Mouse (Mus musculus) adrenal gland, postnatal 4 days (tissue): ENCODE measurements at regions not wholly inside any gene's neighbourhood (a gene's known extent, or its start where the extent isn't known, plus 50 kb on each side); places are given as distances from the start of the nearest gene placed in this dataset.

ENCODE experiments used
- DNase-seq, 2 experiments: peaks; one replicate each; pipeline ENCODE4 v3.0.0; 2021 to 2022; ENCODE audit warnings: low spot score in 2 of 2, mixed read lengths in 2 of 2

- DNase-seq: no peak
Measured at GRCm38 (mm10) chr16:73435726-73436125, 975.9 kb downstream of the Robo2 start.

GRCm38 (mm10) chr16:73424851-73425250 lies 986.8 kb downstream of the Robo2 start:
- DNase-seq: no peak

- no peak for DNase-seq
Measured at GRCm38 (mm10) chr16:73424311-73424710, 987.3 kb downstream of the Robo2 start.

GRCm38 (mm10) chr16:73404509-73404908 lies 1007.1 kb downstream of the Robo2 start:
- no peak for DNase-seq

GRCm38 (mm10) chr16:73404099-73404498 lies 1007.5 kb downstream of the Robo2 start:
- no peak for DNase-seq

GRCm38 (mm10) chr16:73379056-73379455 lies 1032.6 kb downstream of the Robo2 start:
- no peak for DNase-seq

- no peak for DNase-seq
Measured at GRCm38 (mm10) chr16:73374608-73375165, 1036.9 kb downstream of the Robo2 start.

- DNase-seq: no peak
Measured at GRCm38 (mm10) chr16:73368607-73369233, 1042.9 kb downstream of the Robo2 start.

- DNase-seq: no peak
Measured at GRCm38 (mm10) chr16:73367926-73368325, 1043.7 kb downstream of the Robo2 start.

- no peak for DNase-seq
Measured at GRCm38 (mm10) chr16:73367226-73367840, 1044.3 kb downstream of the Robo2 start.

GRCm38 (mm10) chr16:73350698-73351097 lies 1042.6 kb downstream of the Robo1 start:
- no peak for DNase-seq

- no peak for DNase-seq
Measured at GRCm38 (mm10) chr16:73343941-73344340, 1035.8 kb downstream of the Robo1 start.

GRCm38 (mm10) chr16:73343531-73343930 lies 1035.4 kb downstream of the Robo1 start:
- no peak for DNase-seq

- DNase-seq: no peak
Measured at GRCm38 (mm10) chr16:73317644-73318043, 1009.5 kb downstream of the Robo1 start.

- no peak for DNase-seq
Measured at GRCm38 (mm10) chr16:73310096-73310495, 1002.0 kb downstream of the Robo1 start.

GRCm38 (mm10) chr16:73279951-73280350 lies 971.8 kb downstream of the Robo1 start:
- no peak for DNase-seq

- DNase-seq: no peak
Measured at GRCm38 (mm10) chr16:73259691-73260090, 951.6 kb downstream of the Robo1 start.

- no peak for DNase-seq
Measured at GRCm38 (mm10) chr16:73259283-73259682, 951.2 kb downstream of the Robo1 start.

GRCm38 (mm10) chr16:73245073-73245590 lies 937.0 kb downstream of the Robo1 start:
- no peak for DNase-seq

- DNase-seq: no peak
Measured at GRCm38 (mm10) chr16:73230599-73230998, 922.5 kb downstream of the Robo1 start.

- no peak for DNase-seq
Measured at GRCm38 (mm10) chr16:73217555-73217954, 909.4 kb downstream of the Robo1 start.

GRCm38 (mm10) chr16:73203542-73203941 lies 895.4 kb downstream of the Robo1 start:
- DNase-seq: no peak

GRCm38 (mm10) chr16:73200991-73201390 lies 892.9 kb downstream of the Robo1 start:
- DNase-seq: no peak
